Mouse (Mus musculus) neural tube, embryonic 10.5 days (tissue): ENCODE results near the gene Gm3880.
"Not testable (repeated sequence)": the region's sequence is repeated elsewhere in the genome, so short reads cannot be mapped to it uniquely, and the experiment has no call there.

Experiments
- DNase-seq: peaks from one replicate; pipeline ENCODE4 v3.0.0-alpha.2; 2017; ENCODE audit warnings: low spot score; ENCODE audit errors: extremely low spot score

Gene Gm3880

DNA sequence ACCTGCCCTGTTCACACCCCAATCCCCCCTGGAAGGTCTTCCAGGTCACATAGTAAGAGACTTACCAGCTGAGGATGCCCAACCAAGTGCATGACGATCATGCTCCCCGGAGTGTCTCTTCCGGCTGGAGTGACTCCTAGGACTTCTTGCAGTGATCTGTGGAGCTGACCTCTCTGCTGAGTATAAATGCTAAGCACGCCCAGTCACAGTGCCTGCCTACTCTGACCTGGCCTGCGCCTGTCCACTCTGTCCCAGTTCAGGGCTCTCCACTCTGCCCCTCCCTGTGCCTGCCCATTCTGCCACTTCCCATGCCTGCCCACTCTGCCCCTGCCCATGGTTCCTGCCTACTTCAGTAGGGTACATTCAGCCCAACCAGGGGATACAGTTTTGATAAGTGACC lies at the start of gene Gm3880:
TSS of gene Gm3880 (minus strand) at position 101 of the 400 bp plus-strand sequence.
- DNase-seq: not testable (repeated sequence)

DNA sequence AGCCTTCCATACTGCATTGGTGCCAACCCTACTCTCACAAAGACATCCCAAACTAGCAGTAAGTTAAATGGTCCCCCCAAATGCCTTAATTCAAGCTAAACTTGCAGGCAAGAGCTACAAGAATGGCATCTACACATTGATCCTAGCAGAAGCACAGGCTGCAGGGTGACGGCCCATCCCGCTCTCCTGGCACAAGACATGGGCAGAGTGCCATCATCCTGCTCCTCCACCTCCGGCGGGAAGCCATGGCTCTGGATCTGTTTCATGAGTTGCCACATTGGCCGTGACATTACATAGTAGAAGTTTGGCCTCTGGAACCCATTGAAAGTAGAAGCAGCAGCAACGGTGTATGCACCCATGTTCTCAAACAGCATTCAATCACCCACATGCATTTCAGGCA lies 37.5 kb upstream of the Gm3880 start:
- DNase-seq: not testable (repeated sequence)

DNA sequence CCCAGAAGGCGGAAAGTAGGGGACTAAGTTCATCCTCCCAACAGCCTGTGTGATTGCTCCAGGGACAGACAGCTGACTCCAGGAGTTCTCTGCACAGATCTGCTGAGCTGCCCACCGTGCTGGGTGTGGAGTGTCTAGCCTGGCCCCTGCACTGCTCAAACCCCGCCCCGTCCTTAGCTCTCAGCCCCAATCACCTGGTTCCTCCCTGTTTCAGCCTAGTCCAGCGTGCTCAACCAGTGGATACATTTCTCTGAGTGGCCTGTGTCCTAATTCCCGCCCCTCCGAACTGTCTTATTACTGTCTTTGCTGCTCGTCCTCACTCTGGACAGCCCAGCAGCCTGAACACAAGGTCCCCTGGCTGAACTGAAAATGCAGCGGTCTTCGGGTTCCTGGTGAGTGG lies 20.8 kb upstream of the Gm3880 start, which contains the start of the genes Gm9112 and Dmrtc1b:
TSS of gene Gm9112 (minus strand) at position 101 of the 400 bp plus-strand sequence.
TSS of gene Dmrtc1b (plus strand) at position 331 of the 400 bp plus-strand sequence.
- not testable (repeated sequence) for DNase-seq

DNA sequence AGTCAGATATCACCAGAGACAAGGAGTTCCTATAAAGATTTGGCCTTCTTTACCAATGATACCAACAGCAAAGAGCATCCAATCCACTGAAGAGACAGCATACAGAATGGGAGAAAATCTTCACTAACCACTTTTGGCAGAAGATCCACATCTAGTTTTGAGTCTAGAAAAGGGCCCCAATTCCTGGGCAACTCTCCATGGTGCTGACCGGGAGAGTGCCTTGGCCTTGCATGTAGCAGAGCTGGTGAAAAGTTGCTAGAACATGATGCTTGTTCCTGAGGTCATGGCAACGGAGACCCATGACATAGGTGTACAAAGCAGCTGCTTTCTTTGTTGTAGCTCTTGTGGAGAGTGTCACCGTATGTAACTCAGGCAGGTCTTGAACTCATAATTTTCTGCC lies 13.9 kb upstream of the Gm3880 start:
- peak; percentile 13 for DNase-seq

DNA sequence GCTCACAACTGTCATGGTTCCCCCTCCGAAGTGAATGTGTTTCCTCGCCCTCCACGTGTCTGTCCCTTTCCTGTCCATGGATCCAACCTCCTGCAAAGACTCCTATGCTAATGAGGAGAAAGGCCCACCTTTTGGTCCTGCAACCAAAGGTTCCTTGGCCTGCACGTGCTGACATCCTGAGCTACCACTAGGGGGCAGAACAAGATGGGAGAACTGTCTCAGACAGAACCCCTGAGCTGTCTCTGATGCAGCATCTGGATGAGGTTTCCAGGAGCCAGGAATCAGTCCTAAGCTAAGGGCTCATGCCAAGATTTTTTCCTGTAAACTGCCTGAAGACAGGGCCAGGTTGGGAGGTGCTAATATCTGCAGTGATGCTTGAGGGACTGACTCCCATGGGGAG lies 2.5 kb upstream of the Gm3880 start:
- peak; percentile 14 for DNase-seq

DNA sequence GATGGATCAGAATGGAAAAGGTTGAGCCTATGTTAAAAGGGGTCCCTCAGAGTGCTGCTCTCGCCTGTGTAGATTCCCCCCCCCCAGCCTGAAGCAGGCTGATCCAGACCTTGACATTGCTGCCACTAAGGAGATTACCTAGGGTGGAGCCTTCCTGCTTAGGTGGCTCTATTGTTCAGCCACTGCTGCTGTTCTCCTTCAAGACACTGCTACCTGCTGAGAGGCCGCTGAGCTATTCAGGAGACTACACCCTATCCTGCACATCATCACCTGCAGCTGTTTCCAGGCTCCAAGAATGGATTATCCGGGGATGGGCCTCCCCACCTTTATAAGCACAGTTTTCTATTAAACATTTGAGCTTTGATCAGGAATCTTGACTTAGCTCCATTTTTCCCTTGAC lies 2.1 kb downstream of the Gm3880 start:
- not testable (repeated sequence) for DNase-seq

DNA sequence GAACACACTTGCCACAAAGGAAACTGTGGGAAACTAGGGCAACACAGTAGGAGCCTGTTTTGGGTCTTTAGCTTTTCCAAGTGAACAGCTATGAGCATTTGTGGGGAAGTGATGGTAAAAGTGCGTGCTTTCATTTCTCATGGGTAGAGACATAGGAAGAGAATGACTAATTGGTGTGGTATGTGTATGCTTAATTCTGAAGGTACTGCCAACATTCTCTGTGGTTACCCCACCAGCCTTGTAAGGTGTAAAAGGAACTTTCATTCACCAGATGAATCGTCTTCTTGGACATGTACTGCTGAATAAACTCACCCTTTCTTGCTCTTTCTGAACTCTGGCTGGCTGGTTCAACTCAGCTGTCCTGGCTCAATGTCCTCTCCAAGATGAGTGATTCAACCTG lies 20.1 kb downstream of the Gm3880 start:
- DNase-seq: no peak

DNA sequence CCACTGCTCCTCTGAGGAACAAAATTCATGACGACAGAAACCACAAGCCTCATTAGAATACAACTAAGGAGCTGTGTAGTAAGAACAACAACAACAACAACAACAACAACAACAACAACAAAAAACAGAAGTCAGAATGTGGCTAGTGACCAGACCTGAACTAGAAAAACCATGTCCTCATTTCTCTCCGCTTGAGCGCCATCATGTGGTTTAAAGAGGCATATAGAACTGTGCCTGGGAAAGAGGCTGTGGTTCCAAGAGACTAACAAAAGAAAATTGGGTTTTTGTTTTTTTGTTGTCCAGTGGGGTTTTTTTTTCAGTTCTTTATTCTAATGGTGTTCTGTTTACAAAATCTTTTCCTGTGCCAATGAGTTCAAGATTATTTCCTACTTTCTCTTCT lies 26.1 kb downstream of the Gm3880 start:
- DNase-seq: no peak

DNA sequence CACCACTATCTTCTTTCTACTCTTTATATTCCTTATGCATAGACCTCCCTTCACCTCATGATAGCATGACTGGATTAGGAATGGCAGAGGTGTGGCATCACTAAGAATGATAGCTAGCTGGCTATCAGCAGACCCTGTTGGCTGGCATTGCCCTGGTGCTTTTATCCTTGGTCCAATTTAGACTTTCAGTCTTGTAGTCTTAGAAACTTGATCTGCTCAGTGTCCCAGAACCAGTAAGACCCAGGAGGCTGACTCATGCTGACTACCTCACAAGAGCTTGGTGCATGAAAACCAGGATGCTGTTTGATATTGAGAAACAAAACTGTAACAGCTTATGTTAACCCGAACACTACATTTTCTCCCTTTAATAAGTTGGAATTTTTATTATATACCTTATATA lies 41.1 kb downstream of the Gm3880 start:
- no peak for DNase-seq

DNA sequence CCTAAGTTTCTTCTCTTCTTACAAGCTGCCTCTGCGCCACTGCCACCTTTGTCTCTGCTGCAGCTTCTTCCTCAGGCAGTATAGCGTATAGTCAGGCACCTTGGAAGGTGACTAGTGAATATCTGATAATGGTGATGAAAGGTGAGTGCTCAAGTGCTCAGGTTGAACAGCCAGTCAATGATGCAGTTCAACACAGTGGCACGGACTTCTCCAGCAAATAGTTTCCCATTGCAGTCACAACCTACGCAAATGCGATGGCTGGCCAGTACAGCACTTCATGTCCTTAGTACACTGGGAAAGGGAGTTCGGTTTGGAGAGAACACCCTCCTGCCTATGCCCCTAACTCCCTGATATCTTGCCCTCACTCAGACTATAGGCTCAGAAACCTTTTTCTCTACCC lies 41.6 kb downstream of the Gm3880 start:
- DNase-seq: no peak

DNA sequence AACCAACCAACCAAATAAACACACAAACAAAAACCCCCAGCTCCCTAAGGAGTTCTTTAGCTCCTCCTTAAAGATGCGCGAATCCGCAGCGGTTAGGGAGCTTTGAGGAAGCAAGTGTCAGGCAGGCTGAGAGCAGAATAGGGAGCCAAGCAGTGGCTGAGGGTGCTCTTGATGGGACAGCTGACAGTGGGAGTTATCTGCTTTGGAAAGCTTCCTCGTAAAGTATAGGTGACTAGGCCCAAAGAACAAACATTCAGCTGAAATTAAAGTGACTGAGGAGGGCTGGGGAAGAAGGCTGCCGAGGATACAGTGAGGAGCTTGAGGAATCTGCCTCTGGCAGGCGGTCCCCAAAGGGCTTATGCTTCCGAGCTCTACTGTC lies 42.2 kb downstream of the Gm3880 start:
- DNase-seq: peak; percentile 22

DNA sequence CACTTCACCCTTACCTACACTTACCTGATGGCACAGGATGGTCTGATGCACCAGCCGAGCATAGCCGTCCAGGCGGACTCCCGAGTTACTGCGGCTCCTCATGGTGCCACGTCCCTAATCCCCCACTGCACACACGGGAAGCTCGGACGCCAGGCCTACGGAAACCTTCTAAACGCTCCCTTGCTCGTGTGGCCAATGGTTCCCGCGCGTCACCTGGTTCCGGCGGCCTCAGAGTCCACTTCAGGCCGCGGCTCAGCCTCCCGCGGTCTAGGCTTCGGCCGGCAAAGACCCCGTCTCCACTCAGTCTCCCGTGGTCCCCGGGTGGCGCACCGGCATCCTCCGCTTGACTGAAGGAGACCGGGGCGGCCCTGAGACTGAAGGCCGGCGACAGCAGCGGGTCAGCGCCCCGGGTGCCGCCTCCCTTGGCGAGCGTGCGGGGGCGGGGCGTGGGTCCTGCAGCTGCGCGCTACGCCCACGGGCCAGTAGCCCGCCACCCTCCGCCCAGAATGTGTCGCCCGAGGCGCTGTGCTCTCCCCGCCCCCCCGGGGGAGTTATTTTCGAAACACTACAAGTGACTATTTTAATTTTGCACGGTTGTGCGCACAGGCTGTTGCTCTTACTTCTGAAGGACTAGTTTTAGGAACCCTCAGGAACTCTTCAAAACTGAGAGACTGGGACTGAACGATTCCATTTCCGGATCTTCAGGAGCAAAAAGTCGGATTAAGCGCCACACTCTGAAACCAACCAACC lies 42.8 kb downstream of the Gm3880 start, which contains the start of gene Phka1:
TSS of gene Phka1 (minus strand) at position 424 of the 750 bp plus-strand sequence.
- DNase-seq: peak; percentile 37
